Mouse (Mus musculus) lung, adult 2 months (tissue): ENCODE results near the gene Chrna5. TPM values are rescaled to one million over a fixed set of nuclear protein-coding genes. Genes with fewer than 3 reads are reported as not detected.

Experiments
- DNase-seq: peaks from one replicate; pipeline ENCODE4 v3.0.0; 2022
- H3K4me1 ChIP-seq: fragments of 200-500 bp; 2 replicates; pipeline ENCODE4 v1.6.1; 2011; ENCODE audit warnings: low read length; ENCODE audit not compliant: control insufficient read depth, insufficient read depth
- H3K4me3 ChIP-seq: fragments of 200-500 bp; replicated peaks from 2 replicates; pipeline ENCODE3; 2011; ENCODE audit warnings: low read depth, mild to moderate bottlenecking, control low read depth, low read length; ENCODE audit errors: extremely low read depth
- CTCF ChIP-seq: fragments of 200-500 bp; IDR thresholded peaks from 2 replicates; pipeline ENCODE4 v1.5.1; 2011; ENCODE audit warnings: mild to moderate bottlenecking, low read length, control low read depth; ENCODE audit not compliant: insufficient read depth
- POLR2A ChIP-seq: fragments of 200-500 bp; IDR thresholded peaks from 2 replicates; pipeline ENCODE4 v1.6.1; 2011; ENCODE audit warnings: low read depth, mild to moderate bottlenecking, control low read depth, low read length, borderline replicate concordance; ENCODE audit errors: extremely low read depth
- WGBS: fragments of 180-500 bp; shearing (Covaris S2); methylation state at CpG from one replicate; pipeline ENCODE4 v1.1.7; 2018; 5-methylcytosine and 5-hydroxymethylcytosine counted together
- polyA plus RNA-seq: library from polyadenylated mRNA; depleted of rRNA; stranded (reverse); fragments of >200 nt; gene quantifications from 2 replicates; pipeline ENCODE4 v1.2.3, GENCODE M21; 2012

The Chrna5 gene
- polyA plus RNA-seq, 1 experiment: not detected

DNA sequence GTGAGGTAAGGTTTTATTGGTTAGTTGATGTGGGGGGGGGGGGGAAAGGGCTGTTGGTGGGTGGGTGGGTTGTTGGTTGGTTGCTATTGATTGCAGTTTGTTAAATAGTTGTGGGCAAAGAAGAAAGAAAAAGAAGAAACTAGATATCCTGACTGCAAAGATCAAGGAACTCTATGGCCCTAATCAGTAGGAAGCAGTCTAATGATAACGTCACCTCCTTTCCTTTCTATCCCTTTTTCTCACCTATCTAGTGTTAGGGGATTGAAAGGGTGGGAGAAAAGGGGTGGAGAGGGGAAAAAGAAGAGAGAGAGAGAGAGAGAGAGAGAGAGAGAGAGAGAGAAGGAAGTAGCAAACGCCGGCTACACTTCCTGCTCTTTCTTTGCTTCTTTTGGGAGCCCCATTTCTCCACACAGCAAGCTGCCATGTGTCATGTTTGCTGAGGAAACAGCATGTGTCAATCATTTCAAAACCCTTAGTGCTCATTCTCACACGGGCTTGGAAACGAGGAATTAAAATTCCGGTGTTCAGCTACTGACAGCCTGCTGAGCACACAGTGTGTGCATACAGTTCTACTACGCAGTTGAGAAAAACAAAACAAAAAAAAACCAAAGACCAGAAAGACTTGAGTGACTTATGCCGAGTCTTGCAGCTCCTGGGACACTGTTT is 10.6 kb upstream of the Chrna5 start:
- Histone ChIP-seq H3K4me3 (no peak overlapping the region), H3K4me1 (no peaks in the 10 kb centered on the region)
- 48% methylated on average over 8 of the region's 8 CpGs for WGBS
- TF ChIP-seq CTCF (no peak), POLR2A (no peak)
- no peak for DNase-seq

DNA sequence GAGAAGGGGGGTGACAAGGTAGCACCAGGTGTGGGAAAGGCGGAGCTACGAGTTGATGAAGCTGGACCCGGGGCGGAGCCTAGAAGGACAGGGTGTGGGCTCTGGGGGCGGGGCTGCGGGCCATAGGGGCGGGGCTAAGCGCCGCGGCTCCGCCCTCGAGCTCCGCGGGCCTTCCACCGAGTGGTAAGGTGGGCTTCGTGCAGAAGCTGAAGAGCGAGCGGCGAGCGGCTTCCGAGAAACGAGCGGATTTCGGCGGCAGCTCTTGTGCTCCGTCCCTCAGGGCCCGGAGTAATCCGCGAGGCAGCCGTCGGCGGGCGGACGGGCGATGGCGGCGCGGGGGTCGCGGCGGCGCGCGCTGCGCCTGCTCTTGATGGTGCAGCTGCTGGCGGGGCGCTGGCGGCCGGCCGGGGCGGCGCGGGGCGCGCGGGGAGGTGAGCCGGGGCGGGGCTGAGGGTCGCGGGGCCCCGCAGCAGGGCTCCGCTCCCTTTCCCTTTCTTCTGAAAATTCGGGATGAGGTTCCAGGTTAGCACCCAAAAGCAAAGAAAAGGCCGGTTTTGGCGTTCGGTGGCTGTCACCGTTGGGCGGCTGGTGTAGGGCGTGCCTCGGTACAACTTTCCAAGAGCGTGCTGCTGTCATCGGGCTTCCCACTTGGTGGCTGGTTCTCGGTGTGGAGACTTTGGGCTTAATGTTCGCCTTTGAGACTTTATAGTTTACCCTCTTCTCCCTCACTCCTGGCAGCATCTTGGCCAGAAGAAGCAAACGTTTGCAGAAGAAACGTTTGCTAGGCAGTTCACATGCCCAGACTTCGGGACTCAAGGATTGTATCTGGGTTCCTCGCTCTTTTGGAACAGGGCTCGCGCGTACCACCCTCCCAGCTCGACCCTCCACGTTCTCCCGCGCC is 861 bp downstream of the Chrna5 start:
- peak; percentile 10 for DNase-seq
- 1% methylated on average over 84 of the region's 85 CpGs for WGBS
- TF ChIP-seq CTCF (no peak), POLR2A (no peak)
- Histone ChIP-seq H3K4me1 (peaks cover 8% of the 10 kb centered on the region), H3K4me3 (peak overlapping the region; percentile 33)

DNA sequence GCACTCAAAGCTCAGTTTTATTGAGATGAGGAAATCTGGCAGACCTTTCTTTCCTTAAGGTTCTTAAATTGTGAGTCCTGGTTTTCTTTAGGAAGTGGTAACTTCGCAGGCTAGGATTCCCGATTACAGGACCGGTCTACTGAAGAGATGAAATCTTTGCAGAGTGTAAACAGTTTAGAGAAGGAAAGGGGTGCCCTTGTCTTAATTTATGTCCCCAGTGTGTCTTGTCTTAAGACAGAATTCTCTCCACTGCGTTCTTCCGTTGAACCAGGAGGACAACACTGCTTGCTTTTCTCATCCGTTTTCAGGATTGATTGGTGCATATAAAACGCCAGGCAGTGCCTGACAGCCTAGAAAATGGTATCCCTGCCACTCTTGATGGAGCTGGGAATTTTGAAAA is 1.7 kb downstream of the Chrna5 start:
- DNase-seq: no peak

DNA sequence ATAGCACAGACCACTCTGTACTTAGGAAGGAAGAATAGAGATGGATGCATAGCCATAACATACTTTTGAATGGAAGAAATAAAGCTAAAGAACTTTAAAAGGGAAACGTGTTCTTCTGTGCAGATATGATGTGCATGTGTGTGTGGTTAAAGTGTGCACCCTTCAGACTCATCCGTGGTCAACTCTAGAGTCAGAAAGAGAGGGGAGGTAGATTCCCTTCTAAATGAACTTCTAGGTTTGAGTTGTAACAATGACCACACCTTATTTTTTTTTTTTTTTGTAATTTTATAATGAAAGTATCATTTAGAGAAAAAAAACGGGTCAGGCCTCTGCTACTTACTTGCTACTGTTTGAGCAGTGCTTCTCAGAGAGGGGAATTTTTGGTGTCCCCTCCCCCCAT is 9.7 kb downstream of the Chrna5 start:
- no peak for TF ChIP-seq POLR2A
- no peak for TF ChIP-seq CTCF

More for the DNA sequence above, 1.7 kb downstream of the Chrna5 start:
- Histone ChIP-seq H3K4me3 (no peak overlapping the region), H3K4me1 (peaks cover 8% of the 10 kb centered on the region)
- WGBS: 17% methylated on average over 7 of the region's 7 CpGs
- TF ChIP-seq CTCF (no peak), POLR2A (no peak)

DNA sequence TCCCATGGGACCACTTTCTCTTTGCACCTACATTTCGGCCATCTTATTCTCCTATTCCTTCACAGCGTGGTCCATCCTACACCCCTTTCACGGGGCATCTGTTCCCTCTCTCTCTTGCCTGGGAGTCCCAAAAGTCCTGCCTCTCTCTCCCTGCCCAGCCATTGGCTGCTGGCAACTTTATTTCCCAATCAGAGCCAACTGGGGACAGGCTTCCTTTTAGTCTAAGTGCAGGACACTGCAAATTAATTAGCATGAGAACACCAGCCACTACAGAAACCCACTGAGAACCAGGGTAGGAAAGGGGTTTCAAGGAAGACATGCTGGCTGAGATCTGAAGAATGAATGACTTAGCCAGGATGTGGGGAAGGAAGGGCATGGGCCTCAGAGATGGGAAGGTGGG is 13.7 kb downstream of the Chrna5 start:
- 60% methylated on average over 3 of the region's 3 CpGs for WGBS
- Histone ChIP-seq H3K4me3 (no peak overlapping the region), H3K4me1 (no peaks in the 10 kb centered on the region)
- no peak for DNase-seq
- TF ChIP-seq CTCF: no peak

More for the DNA sequence above, 9.7 kb downstream of the Chrna5 start:
- whole genome bisulfite sequencing: 67% methylated on average over 3 of the region's 3 CpGs
- Histone ChIP-seq H3K4me3 (no peak overlapping the region), H3K4me1 (no peaks in the 10 kb centered on the region)
- no peak for DNase-seq

DNA sequence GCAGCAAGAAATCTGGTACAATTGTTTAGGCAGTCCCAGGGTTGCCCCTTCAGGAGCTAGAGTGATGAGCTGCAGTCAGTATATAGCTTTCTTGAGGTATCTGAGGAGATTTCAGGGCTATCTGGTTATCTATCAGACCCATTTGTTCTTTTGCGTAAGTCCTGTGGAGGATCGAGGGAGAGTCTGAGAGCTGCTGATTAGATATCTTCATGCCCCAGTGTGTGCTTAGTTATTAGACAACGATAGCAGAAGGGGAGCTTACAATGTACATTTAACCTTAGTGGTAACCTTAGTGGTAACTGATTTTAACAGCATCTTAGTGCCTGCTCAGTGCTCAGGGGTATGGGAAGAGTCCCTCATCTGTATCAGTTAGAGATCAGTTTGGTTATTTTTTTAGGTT is 15.0 kb downstream of the Chrna5 start:
- 65% methylated on average over 3 of the region's 3 CpGs for WGBS
- Histone ChIP-seq H3K4me1 (no peaks in the 10 kb centered on the region), H3K4me3 (no peak overlapping the region)
- DNase-seq: no peak
- TF ChIP-seq CTCF (no peak), POLR2A (no peak)

DNA sequence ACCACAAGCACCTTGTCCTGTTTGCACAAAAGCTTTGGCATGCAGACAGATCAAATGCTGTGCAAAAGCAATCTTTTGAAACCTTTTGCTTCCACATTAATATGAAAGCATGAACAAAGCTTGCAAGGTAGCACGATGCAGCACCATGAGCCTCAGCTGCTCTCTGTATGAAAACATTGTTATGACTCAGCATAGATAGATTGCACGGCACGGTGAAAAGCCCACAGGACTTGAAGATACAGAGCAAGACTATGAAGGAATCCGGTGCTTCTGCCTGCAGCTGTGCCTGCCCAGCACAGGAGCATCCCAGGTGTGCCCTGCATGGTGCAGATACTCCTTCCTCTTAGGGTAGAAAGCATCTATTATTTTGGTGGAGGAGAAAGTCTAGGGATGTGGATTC is 22.9 kb downstream of the Chrna5 start:
- Histone ChIP-seq H3K4me1 (no peaks in the 10 kb centered on the region; the same call in 1 of the 2 replicates), H3K4me3 (no peak overlapping the region)
- 62% methylated on average over 4 of the region's 4 CpGs for WGBS
- DNase-seq: no peak
- TF ChIP-seq POLR2A: no peak
- no peak for TF ChIP-seq CTCF

DNA sequence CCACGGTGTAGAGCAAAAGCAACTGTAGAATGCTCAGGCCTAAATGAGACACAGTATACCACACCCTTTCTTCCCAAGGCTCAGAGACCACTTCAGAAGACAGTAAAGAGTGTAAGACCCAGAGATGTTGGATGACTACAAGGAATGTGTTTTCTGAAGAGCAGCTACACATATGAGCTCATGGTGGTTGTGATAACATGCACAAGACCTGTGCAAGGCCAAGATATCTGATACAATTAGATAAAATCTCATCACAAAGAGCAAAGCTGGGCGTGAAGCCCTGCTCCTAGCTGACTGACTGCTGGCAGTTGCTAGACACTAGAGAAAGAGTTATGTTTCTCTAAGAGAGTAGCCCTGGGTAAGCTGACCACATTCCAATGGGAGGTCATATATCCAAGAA is 29.0 kb downstream of the Chrna5 start:
- Histone ChIP-seq H3K4me3 (no peak overlapping the region), H3K4me1 (no peaks in the 10 kb centered on the region)
- WGBS: 61% methylated on average over 2 of the region's 2 CpGs
- TF ChIP-seq POLR2A (no peak), CTCF (no peak)
- DNase-seq: no peak

DNA sequence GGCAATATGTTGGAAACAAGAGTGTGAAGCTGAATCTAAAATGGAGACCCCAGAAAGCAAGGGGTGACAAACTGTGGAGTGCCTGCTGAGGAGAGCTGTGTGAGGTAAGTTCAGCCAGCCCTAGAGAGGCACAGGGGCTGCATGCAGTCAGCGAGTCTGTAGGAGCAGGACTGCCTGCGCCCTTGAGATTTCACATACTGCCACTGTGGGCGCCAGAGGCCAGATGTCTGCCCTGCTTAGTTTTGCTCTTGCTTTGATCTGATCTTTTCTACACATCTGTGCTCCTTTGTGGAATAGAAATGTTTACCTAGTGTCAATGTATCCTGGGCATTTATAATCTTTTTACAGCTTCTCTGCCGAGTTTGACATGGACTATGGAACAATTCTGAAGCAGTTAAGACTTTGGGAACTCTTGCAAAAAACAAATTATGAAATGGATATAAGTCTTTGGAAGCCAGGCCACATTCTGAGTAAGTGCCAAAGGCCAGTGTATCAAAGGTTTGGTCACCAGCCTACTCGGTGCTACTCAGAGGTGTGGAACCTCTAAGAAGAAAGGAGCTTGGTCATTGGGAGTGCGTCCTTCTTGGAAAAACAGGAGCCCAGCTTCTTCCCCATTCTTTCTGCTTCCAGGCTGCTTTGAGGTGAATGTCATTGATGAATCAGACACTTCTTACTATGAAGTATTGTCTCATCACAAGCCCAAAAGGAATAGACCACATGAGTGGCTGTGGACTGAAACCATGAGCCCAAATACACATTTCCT is 30.1 kb downstream of the Chrna5 start:
- Histone ChIP-seq H3K4me1 (no peaks in the 10 kb centered on the region), H3K4me3 (no peak overlapping the region)
- DNase-seq: no peak
- TF ChIP-seq CTCF: no peak
- TF ChIP-seq POLR2A: no peak
- 37% methylated on average over 6 of the region's 6 CpGs for WGBS
